Mouse (Mus musculus): ENCODE data around the gene Fndc11. TPM values are rescaled to one million over a fixed set of nuclear protein-coding genes. Genes with fewer than 3 reads are reported as not detected.

Gene Fndc11
- total RNA-seq, 2 experiments from 2014 or later = not detected

DNA sequence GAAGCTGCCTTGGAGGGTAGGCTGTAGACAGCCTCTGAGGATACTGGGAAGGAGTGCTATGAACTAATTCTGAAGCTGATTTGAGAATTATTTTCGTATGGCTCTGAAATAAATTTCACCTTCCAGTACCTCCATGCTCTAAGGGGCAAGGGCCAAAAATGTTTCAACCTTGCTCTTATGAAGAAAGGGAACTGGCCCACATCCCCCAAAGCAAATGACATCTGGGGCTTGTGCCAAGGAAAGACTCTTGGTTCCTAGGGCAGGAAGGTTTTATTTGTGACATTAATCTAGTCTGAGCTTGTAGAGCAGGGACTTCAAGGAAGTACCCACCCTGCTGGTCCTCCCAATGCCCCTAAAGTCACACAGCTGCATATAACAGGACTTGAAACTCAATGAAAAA is 32.0 kb downstream of the Fndc11 start:
- DNase-seq = no peak
- intact Hi-C loops (cut with DNase I) = no loop called here

- intact Hi-C loops (cut with DNase I) = no loop called here
These were observed 33.4 kb downstream of the Fndc11 start for GRCm38 (mm10) chr2:181253248-181253647.

DNA sequence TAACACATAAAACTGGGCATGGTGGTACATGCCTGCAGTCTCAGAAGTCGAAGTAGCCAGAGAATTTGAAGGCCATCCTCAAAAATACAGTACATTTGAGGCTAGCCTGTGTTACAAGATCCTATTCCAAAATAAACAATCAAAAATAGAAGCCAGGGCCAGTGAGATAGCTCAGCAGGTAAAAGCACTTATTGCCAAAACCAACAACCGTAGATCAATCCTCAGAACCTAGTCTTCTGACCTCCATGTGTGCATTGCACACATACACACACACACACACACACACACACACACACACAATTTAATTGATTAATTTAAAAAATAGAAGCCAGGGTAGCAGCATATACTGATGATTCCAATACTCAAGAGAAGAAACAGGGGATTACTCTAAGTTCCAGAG is 47.0 kb downstream of the Fndc11 start:
- intact Hi-C loops (cut with DNase I) = no loop called here
- no peak for DNase-seq

More at GRCm38 (mm10) chr2:181253248-181253647, 33.4 kb downstream of the Fndc11 start:
- DNase-seq = no peak

DNA sequence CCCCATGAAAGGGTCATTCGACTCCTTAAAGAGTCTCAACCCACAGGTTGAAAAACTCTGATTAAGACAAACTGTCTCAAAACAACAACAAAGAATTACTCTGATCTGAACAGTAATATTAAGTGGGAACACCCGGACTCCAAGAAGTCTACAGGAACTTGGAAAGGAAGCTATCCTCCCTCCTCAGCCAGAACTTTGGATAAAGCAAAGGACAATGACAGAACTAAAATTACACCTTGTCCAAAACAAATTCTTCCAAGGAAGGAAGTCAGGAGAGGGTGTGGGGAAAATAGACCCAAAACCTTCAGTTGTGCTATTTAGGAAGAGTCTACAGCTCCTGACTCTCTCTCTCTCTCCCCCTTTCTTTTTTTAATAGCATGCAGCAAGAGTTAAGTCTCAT is 52.3 kb downstream of the Fndc11 start:
- DNase-seq = no peak
- intact Hi-C loops (cut with DNase I) = no loop called here

Other genes starting within 250 kb of the Fndc11 start
- under 1 TPM; 0.50 to 0.87 TPM for gene Col20a1, start 233.5 kb upstream of the Fndc11 start, total RNA-seq (2021)
- gene Chrna4, start 176.5 kb upstream of the Fndc11 start, total RNA-seq (2021) = 10 to 100 TPM; 26.8 to 33.5 TPM
- gene Kcnq2, start 84.7 kb upstream of the Fndc11 start, total RNA-seq (2021) = 100 to 1,000 TPM; 191 to 195 TPM
- gene Eef1a2, start 63.0 kb upstream of the Fndc11 start, total RNA-seq (2021) = 100 to 1,000 TPM; 399 to 423 TPM
- 100 to 1,000 TPM; 132 to 140 TPM for gene Ppdpf, start 32.8 kb upstream of the Fndc11 start, total RNA-seq (2021)
- not detected for gene Ptk6, start 17.2 kb upstream of the Fndc11 start, total RNA-seq (2021)
- under 1 TPM in 1 of 2 experiments, not detected in 1; 0.18 TPM for gene Srms, start 6.8 kb upstream of the Fndc11 start, total RNA-seq (2021)
- gene Helz2, start 22.0 kb downstream of the Fndc11 start, total RNA-seq (2021) = 1 to 10 TPM; 1.4 to 1.5 TPM
- gene Gmeb2, start 68.0 kb downstream of the Fndc11 start, total RNA-seq (2021) = 10 to 100 TPM; 18.8 to 23.2 TPM
- gene Stmn3, start 94.5 kb downstream of the Fndc11 start, total RNA-seq (2021) = 100 to 1,000 TPM; 885 to 936 TPM
- gene Rtel1, start 99.7 kb downstream of the Fndc11 start, total RNA-seq (2021) = 10 to 100 TPM; 53.6 to 67.6 TPM
- 10 to 100 TPM; 73.9 to 83.5 TPM for gene Zgpat, start 144.9 kb downstream of the Fndc11 start, total RNA-seq (2021)
- gene Arfrp1, start 145.4 kb downstream of the Fndc11 start, total RNA-seq (2021) = 10 to 100 TPM; 57.3 to 60.3 TPM
- 10 to 100 TPM; 40.8 to 44.9 TPM for gene Lime1, start 160.1 kb downstream of the Fndc11 start, total RNA-seq (2021)
- gene Zbtb46, start 239.4 kb downstream of the Fndc11 start, total RNA-seq (2021) = 10 to 100 TPM; 16.6 to 16.8 TPM

Data from left cerebral cortex, postnatal 4 days (tissue).